Mouse (Mus musculus): Measurements from ENCODE around the gene Vps4b. TPM values are rescaled to one million over a fixed set of nuclear protein-coding genes. Genes with fewer than 3 reads are reported as not detected.

Vps4b gene
- polyA plus RNA-seq, 1 experiment: not detected

DNA sequence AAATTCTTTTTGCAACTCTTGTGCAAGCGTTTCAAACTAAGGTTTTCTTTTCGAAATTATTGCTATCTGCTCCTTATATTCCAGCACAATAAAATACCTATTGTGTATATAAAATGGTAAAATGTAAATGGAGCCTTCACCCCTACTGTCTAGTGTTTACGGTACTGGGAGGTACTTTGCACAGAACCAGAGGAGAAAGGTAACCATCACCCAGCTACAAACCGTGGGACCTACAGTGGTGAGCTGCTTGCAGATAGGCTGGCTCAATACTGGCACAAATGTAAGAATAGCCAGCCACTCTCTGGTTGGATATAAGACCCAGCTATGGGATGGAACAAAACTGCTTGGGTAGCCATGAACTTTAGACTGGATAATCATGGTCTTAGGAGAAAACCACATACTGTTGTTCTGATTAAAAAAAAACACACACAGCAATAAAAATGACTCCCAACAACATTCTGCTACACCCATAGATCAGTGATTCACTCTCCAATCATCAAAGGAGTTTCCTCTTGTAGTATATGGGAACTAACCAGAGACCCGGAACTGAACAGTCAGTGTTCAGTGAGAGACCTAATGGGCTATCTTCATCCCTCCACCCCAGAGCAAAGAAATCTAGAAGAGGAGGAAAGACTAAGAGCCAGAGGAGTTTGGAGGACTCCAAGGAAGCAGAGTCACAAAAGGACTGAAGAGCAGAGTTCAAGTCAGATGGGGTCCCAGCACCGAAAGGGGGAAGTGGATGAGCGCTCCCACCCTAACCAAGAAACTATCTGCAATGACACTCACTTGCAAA lies 655 bp upstream of the Vps4b start:
- no peak for TF ChIP-seq CTCF (IDR thresholded peaks at IDR 0.05; ENCODE audit: insufficient read depth, low read depth, low read length)
- no peak for TF ChIP-seq POLR2A (IDR thresholded peaks at IDR 0.05; ENCODE audit: insufficient read depth, low read depth, low read length)
- 59% methylated on average over 7 of the region's 7 CpGs for WGBS
- Histone ChIP-seq H3K27ac (ENCODE audit: insufficient read depth, low read depth, low read length) (no peak overlapping the region), H3K4me3 (ENCODE audit: insufficient read depth, low read depth, low read length) (no peak overlapping the region), H3K4me1 (ENCODE audit: control insufficient read depth, insufficient read depth, low read length) (no peaks in the 10 kb centered on the region)

DNA sequence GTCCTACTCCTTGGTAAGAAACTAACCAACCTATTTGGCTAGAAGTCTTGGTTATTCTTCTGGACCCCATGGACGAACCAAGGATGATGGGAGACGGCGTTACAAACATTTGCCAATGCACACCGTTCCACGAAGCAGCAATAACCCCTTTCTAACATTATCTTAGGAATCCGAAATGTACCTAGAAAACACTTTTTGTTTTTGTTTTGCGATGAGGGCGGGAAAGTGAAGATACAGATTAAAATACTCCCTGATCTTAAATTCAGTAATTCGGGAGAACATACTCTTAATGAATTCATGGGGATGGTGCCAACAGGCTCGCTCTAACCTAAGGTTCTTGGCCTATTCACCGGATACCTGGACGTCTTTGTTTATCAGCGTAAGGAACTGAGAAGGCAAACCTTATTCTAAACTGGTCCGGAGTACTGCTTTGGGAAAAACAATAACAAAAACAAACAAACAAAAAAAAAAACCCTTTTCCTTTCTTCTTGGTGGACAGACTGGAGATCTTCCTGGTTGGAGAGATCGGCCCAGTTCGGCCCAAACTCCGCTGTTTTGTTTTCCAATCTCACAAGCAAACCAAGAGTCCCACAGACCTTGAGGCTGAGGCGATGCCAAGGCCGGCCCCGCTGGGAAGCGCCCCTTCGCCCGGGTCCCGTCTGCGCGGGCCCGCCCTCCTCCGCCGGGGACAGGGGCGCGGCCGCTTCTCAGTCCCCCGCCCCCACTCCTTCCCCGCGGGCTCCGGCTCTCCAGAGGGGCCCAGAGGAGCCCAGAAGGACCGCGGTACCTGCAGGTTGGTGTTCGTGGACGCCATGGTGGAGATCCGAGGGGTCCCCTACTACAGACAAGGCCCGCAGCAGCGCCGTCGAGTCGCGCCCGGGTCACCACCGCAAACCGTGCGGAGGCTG lies 640 bp downstream of the Vps4b start:
- TF ChIP-seq CTCF (IDR thresholded peaks at IDR 0.05; ENCODE audit: insufficient read depth, low read depth, low read length) (no peak), POLR2A (IDR thresholded peaks at IDR 0.05; ENCODE audit: insufficient read depth, low read depth, low read length) (no peak)
- peak overlapping the region; percentile 83 for H3K4me3 ChIP-seq (ENCODE audit: insufficient read depth, low read depth, low read length)
- H3K27ac ChIP-seq (ENCODE audit: insufficient read depth, low read depth, low read length): peak overlapping the region; percentile 81
- H3K4me1 ChIP-seq (ENCODE audit: control insufficient read depth, insufficient read depth, low read length): no peaks in the 10 kb centered on the region
- WGBS: 2% methylated on average over 51 of the region's 51 CpGs

GRCm38 (mm10) chr1:106774896-106775295 lies 21.6 kb downstream of the Vps4b start:
- no peaks in the 10 kb centered on the region for H3K4me1 ChIP-seq (ENCODE audit: control insufficient read depth, insufficient read depth, low read length)
- H3K27ac ChIP-seq (ENCODE audit: insufficient read depth, low read depth, low read length): no peak overlapping the region
- 88% methylated on average over 4 of the region's 4 CpGs for WGBS
- H3K4me3 ChIP-seq (ENCODE audit: insufficient read depth, low read depth, low read length): no peak overlapping the region
- no peak for TF ChIP-seq POLR2A (IDR thresholded peaks at IDR 0.05; ENCODE audit: insufficient read depth, low read depth, low read length)
- no peak for TF ChIP-seq CTCF (IDR thresholded peaks at IDR 0.05; ENCODE audit: insufficient read depth, low read depth, low read length)

GRCm38 (mm10) chr1:106774092-106774491 lies 22.4 kb downstream of the Vps4b start:
- no peaks in the 10 kb centered on the region for H3K4me1 ChIP-seq (ENCODE audit: control insufficient read depth, insufficient read depth, low read length)
- H3K4me3 ChIP-seq (ENCODE audit: insufficient read depth, low read depth, low read length): no peak overlapping the region
- H3K27ac ChIP-seq (ENCODE audit: insufficient read depth, low read depth, low read length): no peak overlapping the region
- TF ChIP-seq CTCF (IDR thresholded peaks at IDR 0.05; ENCODE audit: insufficient read depth, low read depth, low read length): no peak
- TF ChIP-seq POLR2A (IDR thresholded peaks at IDR 0.05; ENCODE audit: insufficient read depth, low read depth, low read length): no peak
- 95% methylated on average over 9 of the region's 9 CpGs for WGBS

DNA sequence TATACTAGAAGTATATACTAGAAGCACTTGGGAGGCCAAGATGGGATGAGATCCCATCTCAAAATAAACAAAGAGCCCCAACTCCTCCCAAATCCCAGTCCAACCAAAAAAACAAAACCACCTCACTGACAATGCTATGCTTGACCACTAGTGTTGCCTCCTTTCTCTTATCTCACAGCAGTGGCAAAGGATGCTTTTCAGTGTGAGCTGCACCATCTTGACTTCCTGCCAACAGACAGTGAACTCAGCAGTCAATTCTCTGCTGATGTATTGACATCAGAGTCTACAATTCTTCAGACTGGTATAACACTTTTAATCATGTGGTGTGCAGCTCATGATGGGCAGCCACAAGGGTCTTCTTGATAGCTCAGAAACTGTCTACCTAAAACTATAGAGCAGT lies 27.8 kb downstream of the Vps4b start:
- Histone ChIP-seq H3K4me3 (ENCODE audit: insufficient read depth, low read depth, low read length) (no peak overlapping the region), H3K4me1 (ENCODE audit: control insufficient read depth, insufficient read depth, low read length) (no peaks in the 10 kb centered on the region; the same call in 1 of the 2 replicates), H3K27ac (ENCODE audit: insufficient read depth, low read depth, low read length) (no peak overlapping the region)
- TF ChIP-seq CTCF (IDR thresholded peaks at IDR 0.05; ENCODE audit: insufficient read depth, low read depth, low read length): no peak

DNA sequence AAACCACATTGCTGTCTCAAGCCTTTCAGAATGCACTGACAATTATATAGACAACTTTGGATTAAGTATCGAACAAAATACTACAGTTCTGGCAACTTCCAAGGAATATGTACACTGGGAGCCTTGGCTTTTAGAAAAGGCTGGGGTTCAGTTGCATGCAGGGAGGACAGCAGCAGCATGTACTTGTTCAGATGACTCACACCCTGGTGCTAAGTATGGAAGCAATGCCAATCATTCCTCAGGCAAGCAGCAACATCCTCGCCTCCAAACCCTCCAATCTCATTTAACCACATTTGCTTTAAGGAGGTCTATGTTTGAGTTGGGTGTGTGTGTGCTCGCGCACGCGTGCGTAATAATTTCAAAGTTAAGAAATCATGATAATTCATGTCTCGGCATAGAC lies 30.8 kb downstream of the Vps4b start:
- Histone ChIP-seq H3K4me1 (ENCODE audit: control insufficient read depth, insufficient read depth, low read length) (no peaks in the 10 kb centered on the region; the same call in 1 of the 2 replicates), H3K4me3 (ENCODE audit: insufficient read depth, low read depth, low read length) (no peak overlapping the region), H3K27ac (ENCODE audit: insufficient read depth, low read depth, low read length) (0 out of 2 replicates have a peak overlapping the region, but pooled peaks have one; percentile 37)
- WGBS: 65% methylated on average over 8 of the region's 8 CpGs
- TF ChIP-seq CTCF (IDR thresholded peaks at IDR 0.05; ENCODE audit: insufficient read depth, low read depth, low read length) (no peak), POLR2A (IDR thresholded peaks at IDR 0.05; ENCODE audit: insufficient read depth, low read depth, low read length) (no peak)

DNA sequence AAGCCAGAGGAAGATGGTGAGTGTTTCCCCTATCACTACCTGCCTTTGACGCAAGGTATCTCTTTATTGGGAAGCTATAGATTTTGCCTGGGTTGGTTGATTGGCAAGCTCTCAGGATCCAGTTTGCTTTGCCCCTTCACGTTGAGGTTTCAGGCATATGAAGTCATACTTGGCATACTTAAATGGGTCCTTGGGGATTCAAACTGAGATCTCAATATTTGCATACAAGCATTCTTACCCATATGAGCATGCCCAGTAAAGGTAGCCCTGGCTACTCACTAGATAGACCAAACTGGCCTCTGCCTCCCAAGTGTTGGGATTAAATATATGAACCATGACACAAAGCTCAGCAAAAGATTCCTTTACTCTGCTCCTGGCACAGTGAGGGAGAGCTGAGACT lies 31.7 kb downstream of the Vps4b start:
- no peak for TF ChIP-seq CTCF (IDR thresholded peaks at IDR 0.05; ENCODE audit: insufficient read depth, low read depth, low read length)
- no peak for TF ChIP-seq POLR2A (IDR thresholded peaks at IDR 0.05; ENCODE audit: insufficient read depth, low read depth, low read length)
- Histone ChIP-seq H3K27ac (ENCODE audit: insufficient read depth, low read depth, low read length) (no peak overlapping the region), H3K4me3 (ENCODE audit: insufficient read depth, low read depth, low read length) (no peak overlapping the region), H3K4me1 (ENCODE audit: control insufficient read depth, insufficient read depth, low read length) (no peaks in the 10 kb centered on the region; the same call in 1 of the 2 replicates)
- WGBS: 69% methylated on average over 2 of the region's 2 CpGs

GRCm38 (mm10) chr1:106764281-106764680 lies 32.2 kb downstream of the Vps4b start:
- no peak overlapping the region for H3K4me3 ChIP-seq (ENCODE audit: insufficient read depth, low read depth, low read length)
- no peaks in the 10 kb centered on the region; the same call in 1 of the 2 replicates for H3K4me1 ChIP-seq (ENCODE audit: control insufficient read depth, insufficient read depth, low read length)
- 97% methylated on average over 3 of the region's 3 CpGs for WGBS
- no peak overlapping the region for H3K27ac ChIP-seq (ENCODE audit: insufficient read depth, low read depth, low read length)
- TF ChIP-seq POLR2A (IDR thresholded peaks at IDR 0.05; ENCODE audit: insufficient read depth, low read depth, low read length) (no peak), CTCF (IDR thresholded peaks at IDR 0.05; ENCODE audit: insufficient read depth, low read depth, low read length) (no peak)

GRCm38 (mm10) chr1:106760750-106761149 lies 35.8 kb downstream of the Vps4b start:
- Histone ChIP-seq H3K4me1 (ENCODE audit: control insufficient read depth, insufficient read depth, low read length) (peaks cover 9% of the 10 kb centered on the region), H3K27ac (ENCODE audit: insufficient read depth, low read depth, low read length) (no peak overlapping the region), H3K4me3 (ENCODE audit: insufficient read depth, low read depth, low read length) (no peak overlapping the region)
- no peak for TF ChIP-seq CTCF (IDR thresholded peaks at IDR 0.05; ENCODE audit: insufficient read depth, low read depth, low read length)
- no peak for TF ChIP-seq POLR2A (IDR thresholded peaks at IDR 0.05; ENCODE audit: insufficient read depth, low read depth, low read length)
- WGBS: 91% methylated on average over 3 of the region's 3 CpGs

All from olfactory bulb, adult 2 months (tissue).